29 mouse cellular contexts compared by ENCODE assay signal in genomic region chr6:141410836-141411235, GRCm38 (mm10).
"Had no signal": no experiment of that assay in that cellular context is flagged by ENCODE, and none has a peak within 500 bp of the region (broad histone marks: within the 10 kb centered on the region; RNA-seq: fewer than 3 reads in every experiment).

No protein-coding gene starts in this region.

- H3K4me1 ChIP-seq: forebrain, embryonic 13.5 days; forebrain, embryonic 15.5 days; heart, embryonic 10.5 days had no signal

- ATAC-seq: forebrain, embryonic 13.5 days; forebrain, embryonic 14.5 days; forebrain, embryonic 15.5 days; forebrain, embryonic 16.5 days; forebrain, postnatal 0 days had no signal

- H3K27ac ChIP-seq: embryonic facial prominence, embryonic 12.5 days; embryonic facial prominence, embryonic 13.5 days; embryonic facial prominence, embryonic 15.5 days; forebrain, embryonic 10.5 days; forebrain, embryonic 12.5 days; forebrain, embryonic 13.5 days; forebrain, embryonic 15.5 days; heart, adult 2 months; heart, embryonic 10.5 days had no signal

- H3K27me3 ChIP-seq: embryonic facial prominence, embryonic 12.5 days; embryonic facial prominence, embryonic 13.5 days; embryonic facial prominence, embryonic 15.5 days; forebrain, embryonic 12.5 days; forebrain, embryonic 13.5 days; forebrain, embryonic 15.5 days had no signal

- H3K36me3 ChIP-seq: embryonic facial prominence, embryonic 12.5 days; embryonic facial prominence, embryonic 13.5 days; embryonic facial prominence, embryonic 15.5 days; forebrain, embryonic 10.5 days; forebrain, embryonic 12.5 days; forebrain, embryonic 15.5 days; heart, embryonic 10.5 days had no signal

- H3K9me3 ChIP-seq: embryonic facial prominence, embryonic 12.5 days; embryonic facial prominence, embryonic 13.5 days; embryonic facial prominence, embryonic 15.5 days; forebrain, embryonic 10.5 days; forebrain, embryonic 12.5 days; forebrain, embryonic 13.5 days; forebrain, embryonic 15.5 days; heart, embryonic 10.5 days had no signal

- H3K4me2 ChIP-seq: embryonic facial prominence, embryonic 12.5 days; embryonic facial prominence, embryonic 13.5 days; embryonic facial prominence, embryonic 15.5 days; forebrain, embryonic 12.5 days; forebrain, embryonic 13.5 days; forebrain, embryonic 15.5 days had no signal

- H3K4me3 ChIP-seq: embryonic facial prominence, embryonic 12.5 days; embryonic facial prominence, embryonic 13.5 days; embryonic facial prominence, embryonic 15.5 days; erythroblast, embryonic 14.5 days; forebrain, embryonic 10.5 days; forebrain, embryonic 12.5 days; forebrain, embryonic 13.5 days; forebrain, embryonic 15.5 days; gastrocnemius, adult 2 months; heart, adult 2 months; heart, embryonic 10.5 days had no signal

- DNase-seq: cerebellum, adult 2 months; cerebellum, adult 8-10 months; cerebellum, adult 9-10 months; cerebellum, adult 9-11 months; cerebellum, postnatal 10 days; cerebellum, postnatal 14 days; cerebellum, postnatal 25 days; cerebellum, postnatal 36 days; embryo, embryonic 11 days; forebrain, postnatal 0 days; gastrocnemius, adult 2 months; gastrocnemius, postnatal 10 days; gastrocnemius, postnatal 14 days; gastrocnemius, postnatal 25 days; gastrocnemius, postnatal 36 days; heart, adult 11 months; heart, adult 18-20 months; heart, adult 2 months had no signal

- H3K9ac ChIP-seq: embryonic facial prominence, embryonic 12.5 days; embryonic facial prominence, embryonic 13.5 days; embryonic facial prominence, embryonic 15.5 days; forebrain, embryonic 12.5 days; forebrain, embryonic 13.5 days; forebrain, embryonic 15.5 days; forebrain, postnatal 0 days had no signal
